Mouse (Mus musculus) embryo, embryonic 10.5 days (tissue): ENCODE measurements around the gene Elovl2.

ENCODE experiments used
- DNase-seq: peaks from one replicate; pipeline ENCODE4 v3.0.0-alpha.2; 2015; ENCODE audit warnings: low spot score

The Elovl2 gene

DNA sequence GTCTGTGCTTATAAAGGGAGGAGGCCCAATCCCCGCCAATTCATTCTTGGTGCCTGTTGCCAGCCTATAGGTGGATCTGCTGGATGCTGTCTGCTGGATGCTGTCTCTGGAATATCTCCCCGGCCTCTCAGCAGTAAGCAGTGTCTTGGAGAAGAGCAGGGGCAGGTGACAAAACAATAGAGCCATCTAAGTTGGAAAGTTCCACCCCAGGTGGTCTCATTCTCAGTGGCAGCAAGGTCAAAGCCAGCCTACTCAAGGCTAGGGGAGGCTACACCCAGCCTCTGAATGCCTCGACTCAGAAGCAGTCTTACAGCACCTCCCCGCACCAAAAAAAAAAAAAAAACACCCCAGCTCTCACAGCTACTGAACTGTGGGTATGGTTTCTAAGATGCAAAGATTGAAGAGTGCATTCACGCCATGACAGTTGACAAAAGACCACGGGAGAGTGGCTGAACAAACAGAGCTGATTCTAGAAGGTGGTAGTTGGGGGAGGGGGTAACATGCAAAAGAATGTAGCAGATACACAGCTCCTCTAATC is 74.7 kb downstream of the Elovl2 start:
- no peak for DNase-seq

DNA sequence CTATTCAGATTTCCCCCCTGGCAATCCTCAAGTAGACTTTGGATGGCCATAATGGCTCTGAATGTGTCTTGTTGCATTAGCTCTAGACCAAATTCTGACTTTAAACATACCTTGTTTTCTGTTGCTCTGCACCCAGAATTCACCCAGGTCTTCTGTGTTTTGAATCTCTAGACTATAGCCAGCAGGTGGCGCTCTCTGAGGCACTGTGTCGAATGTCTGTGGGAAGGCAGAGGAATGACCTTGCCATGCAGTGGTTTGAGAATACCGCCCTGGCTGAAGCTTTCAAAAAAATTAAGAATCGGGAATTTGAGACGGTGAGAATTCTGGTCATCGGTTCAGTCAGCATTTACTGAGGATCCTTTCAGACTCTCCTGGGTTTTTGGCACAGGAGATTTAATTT is 85.3 kb downstream of the Elovl2 start:
- peak; percentile 93 for DNase-seq
